Mouse (Mus musculus) frontal cortex, postnatal 25 days (tissue): ENCODE results near the gene Msmb.
A peak's percentile ranks its signal among the peaks of the same experiment; 100 is the strongest.
"Not testable (repeated sequence)": the region's sequence is repeated elsewhere in the genome, so short reads cannot be mapped to it uniquely, and the experiment has no call there.

Experiments used
- DNase-seq, 2 experiments: peaks; one replicate each; pipeline ENCODE4 v3.0.0; 2022; ENCODE audit warnings: low spot score in 2 of 2

Msmb gene

GRCm38 (mm10) chr14:32175310-32175709 is 33.5 kb downstream of the Msmb start:
- no peak for DNase-seq

GRCm38 (mm10) chr14:32176590-32176989 is 34.8 kb downstream of the Msmb start:
- DNase-seq = not testable (repeated sequence)

GRCm38 (mm10) chr14:32179393-32180195 is 37.8 kb downstream of the Msmb start:
- DNase-seq = no peak

GRCm38 (mm10) chr14:32180861-32181260 is 39.0 kb downstream of the Msmb start:
- no peak for DNase-seq

GRCm38 (mm10) chr14:32183846-32184245 is 42.0 kb downstream of the Msmb start:
- no peak for DNase-seq

GRCm38 (mm10) chr14:32190627-32191391 is 49.0 kb downstream of the Msmb start:
- DNase-seq = no peak

- DNase-seq = no peak
Measured at GRCm38 (mm10) chr14:32191926-32192325, 50.1 kb downstream of the Msmb start.

GRCm38 (mm10) chr14:32192437-32192836 is 50.6 kb downstream of the Msmb start:
- no peak for DNase-seq

GRCm38 (mm10) chr14:32193557-32193956 is 51.7 kb downstream of the Msmb start:
- not testable (repeated sequence) for DNase-seq

- no peak for DNase-seq
Measured at GRCm38 (mm10) chr14:32201354-32201753, 59.5 kb downstream of the Msmb start.

GRCm38 (mm10) chr14:32201791-32202451 is 60.1 kb downstream of the Msmb start, which contains the start of the genes Timm23 and Parg:
Gene Timm23, minus strand, starts transcription at chr14:32201898.
Gene Parg, plus strand, starts transcription at chr14:32201949.
- DNase-seq = peak; percentile 68 to 83
